Mouse (Mus musculus) midbrain, embryonic 16.5 days (tissue): ENCODE data around the gene Trpm8. TPM values are rescaled to one million over a fixed set of nuclear protein-coding genes. Genes with fewer than 3 reads are reported as not detected.

Experiments used
- ATAC-seq: fragments of 200-750 bp; cut with Nextera tagmentation; 2 replicates; pipeline ENCODE4 v1.8.0; 2017; ENCODE audit warnings: moderate TSS enrichment
- H3K27ac ChIP-seq: fragments of 300-500 bp; sonication (generic); 2 replicates; pipeline ENCODE4 v1.5.1; 2014; ENCODE audit warnings: mild to moderate bottlenecking, low read length, mixed read lengths
- H3K27me3 ChIP-seq: fragments of 300-500 bp; sonication (generic); 2 replicates; pipeline ENCODE4 v1.6.1; 2014; ENCODE audit warnings: low read depth, low read length, mixed read lengths; ENCODE audit not compliant: control insufficient read depth, insufficient read depth
- H3K36me3 ChIP-seq: fragments of 300-500 bp; sonication (generic); 2 replicates; pipeline ENCODE4 v1.6.1; 2014; ENCODE audit warnings: mild to moderate bottlenecking, low read length, moderate library complexity, mixed read lengths; ENCODE audit not compliant: control insufficient read depth, insufficient read depth
- H3K4me1 ChIP-seq: fragments of 300-500 bp; sonication (generic); 2 replicates; pipeline ENCODE4 v1.6.1; 2014; ENCODE audit warnings: mild to moderate bottlenecking, low read length, mixed read lengths; ENCODE audit not compliant: control insufficient read depth, insufficient read depth
- H3K4me2 ChIP-seq: fragments of 300-500 bp; sonication (generic); 2 replicates; pipeline ENCODE4 v1.6.1; 2014; ENCODE audit warnings: mild to moderate bottlenecking, low read length, mixed read lengths
- H3K4me3 ChIP-seq: fragments of 300-500 bp; sonication (generic); 2 replicates; pipeline ENCODE4 v1.5.1; 2014; ENCODE audit warnings: low read depth, mild to moderate bottlenecking, low read length, moderate library complexity, mixed read lengths
- H3K9ac ChIP-seq: fragments of 300-500 bp; sonication (generic); 2 replicates; pipeline ENCODE4 v1.6.1; 2014; ENCODE audit warnings: low read depth, low read length, mixed read lengths
- H3K9me3 ChIP-seq: fragments of 300-500 bp; sonication (generic); replicated peaks from 2 replicates; pipeline ENCODE4 v1.6.1; 2014; ENCODE audit warnings: mild to moderate bottlenecking, low read length, mixed read lengths; ENCODE audit not compliant: control insufficient read depth, poor library complexity, severe bottlenecking
- WGBS: fragments of 180-500 bp; shearing (Covaris S2); extraction: QIAGEN DNeasy Blood & Tissue Kit; methylation state at CpG from one replicate; pipeline ENCODE4 v1.1.7; 2014; 5-methylcytosine and 5-hydroxymethylcytosine counted together
- polyA plus RNA-seq: library from polyadenylated mRNA; unstranded; fragments of >200 nt; fragmentation: Nextera tagmentation; extraction: Ambion mirVana; gene quantifications from 2 replicates; pipeline ENCODE4 v1.2.1, GENCODE M21; 2015

Trpm8 gene
- polyA plus RNA-seq, 1 experiment from 2014 or later = 0.11 TPM

GRCm38 (mm10) chr1:88260114-88260513, 17.3 kb upstream of the Trpm8 start:
- WGBS = 86% methylated on average over 6 of the region's 6 CpGs
- Histone ChIP-seq H3K4me1 (no peaks in the 10 kb centered on the region), H3K36me3 (peaks cover 48% of the 10 kb centered on the region), H3K4me2 (no peak overlapping the region), H3K9me3 (peaks cover 25% of the 10 kb centered on the region), H3K27ac (no peak overlapping the region), H3K4me3 (no peak overlapping the region), H3K27me3 (no peaks in the 10 kb centered on the region), H3K9ac (no peak overlapping the region)
- no peak; the same call in 1 of the 2 replicates for ATAC-seq

GRCm38 (mm10) chr1:88260604-88261377, 16.7 kb upstream of the Trpm8 start:
- H3K4me1 ChIP-seq = no peaks in the 10 kb centered on the region
- no peak for ATAC-seq
- no peak overlapping the region for H3K4me3 ChIP-seq
- peaks cover 18% of the 10 kb centered on the region for H3K9me3 ChIP-seq
- H3K27ac ChIP-seq = no peak overlapping the region
- H3K27me3 ChIP-seq = no peaks in the 10 kb centered on the region
- 84% methylated on average over 10 of the region's 10 CpGs for WGBS
- H3K36me3 ChIP-seq = peaks cover 54% of the 10 kb centered on the region
- no peak overlapping the region for H3K4me2 ChIP-seq
- no peak overlapping the region for H3K9ac ChIP-seq

GRCm38 (mm10) chr1:88261706-88262105, 15.8 kb upstream of the Trpm8 start:
- Histone ChIP-seq H3K36me3 (peaks cover 64% of the 10 kb centered on the region), H3K4me2 (no peak overlapping the region), H3K27ac (no peak overlapping the region), H3K4me1 (no peaks in the 10 kb centered on the region), H3K27me3 (no peaks in the 10 kb centered on the region), H3K4me3 (no peak overlapping the region), H3K9ac (no peak overlapping the region), H3K9me3 (peaks cover 9% of the 10 kb centered on the region)
- ATAC-seq = no peak
- 87% methylated on average over 7 of the region's 7 CpGs for WGBS

GRCm38 (mm10) chr1:88262255-88262654, 15.2 kb upstream of the Trpm8 start:
- peaks cover 69% of the 10 kb centered on the region for H3K36me3 ChIP-seq
- H3K4me1 ChIP-seq = no peaks in the 10 kb centered on the region
- no peak overlapping the region for H3K9ac ChIP-seq
- H3K4me3 ChIP-seq = no peak overlapping the region
- no peak for ATAC-seq
- H3K9me3 ChIP-seq = peaks cover 4% of the 10 kb centered on the region; the same call in 1 of the 2 replicates
- H3K27me3 ChIP-seq = no peaks in the 10 kb centered on the region
- WGBS = 90% methylated on average over 4 of the region's 4 CpGs
- no peak overlapping the region for H3K4me2 ChIP-seq
- H3K27ac ChIP-seq = no peak overlapping the region

GRCm38 (mm10) chr1:88262961-88263360, 14.5 kb upstream of the Trpm8 start:
- H3K4me2 ChIP-seq = no peak overlapping the region
- H3K36me3 ChIP-seq = peaks cover 76% of the 10 kb centered on the region
- 78% methylated on average over 6 of the region's 6 CpGs for WGBS
- no peaks in the 10 kb centered on the region for H3K27me3 ChIP-seq
- no peak for ATAC-seq
- no peak overlapping the region for H3K27ac ChIP-seq
- no peak overlapping the region for H3K9ac ChIP-seq
- no peaks in the 10 kb centered on the region for H3K9me3 ChIP-seq
- no peak overlapping the region for H3K4me3 ChIP-seq
- no peaks in the 10 kb centered on the region for H3K4me1 ChIP-seq

GRCm38 (mm10) chr1:88263778-88264177, 13.7 kb upstream of the Trpm8 start:
- 94% methylated on average over 5 of the region's 5 CpGs for WGBS
- Histone ChIP-seq H3K9me3 (no peaks in the 10 kb centered on the region), H3K4me2 (no peak overlapping the region), H3K27me3 (no peaks in the 10 kb centered on the region), H3K36me3 (peaks cover 84% of the 10 kb centered on the region), H3K4me3 (no peak overlapping the region), H3K9ac (no peak overlapping the region), H3K4me1 (no peaks in the 10 kb centered on the region), H3K27ac (no peak overlapping the region)
- no peak for ATAC-seq

- WGBS = 92% methylated on average over 7 of the region's 7 CpGs
- Histone ChIP-seq H3K4me2 (no peak overlapping the region), H3K27ac (no peak overlapping the region), H3K36me3 (peaks cover 90% of the 10 kb centered on the region), H3K4me3 (no peak overlapping the region), H3K9me3 (no peaks in the 10 kb centered on the region), H3K27me3 (no peaks in the 10 kb centered on the region), H3K9ac (no peak overlapping the region), H3K4me1 (no peaks in the 10 kb centered on the region)
- ATAC-seq = no peak
These were observed 13.1 kb upstream of the Trpm8 start for GRCm38 (mm10) chr1:88264237-88264868.

- no peaks in the 10 kb centered on the region for H3K4me1 ChIP-seq
- peaks cover 93% of the 10 kb centered on the region for H3K36me3 ChIP-seq
- H3K9me3 ChIP-seq = no peaks in the 10 kb centered on the region
- no peak overlapping the region for H3K9ac ChIP-seq
- 82% methylated on average over 4 of the region's 4 CpGs for WGBS
- no peak overlapping the region for H3K4me3 ChIP-seq
- ATAC-seq = no peak
- no peaks in the 10 kb centered on the region for H3K27me3 ChIP-seq
- no peak overlapping the region for H3K4me2 ChIP-seq
- H3K27ac ChIP-seq = no peak overlapping the region
These were observed 12.6 kb upstream of the Trpm8 start for GRCm38 (mm10) chr1:88264869-88265240.

- Histone ChIP-seq H3K27ac (no peak overlapping the region), H3K36me3 (peaks cover 88% of the 10 kb centered on the region), H3K4me3 (no peak overlapping the region), H3K4me2 (no peak overlapping the region), H3K9me3 (no peaks in the 10 kb centered on the region), H3K4me1 (no peaks in the 10 kb centered on the region), H3K27me3 (no peaks in the 10 kb centered on the region), H3K9ac (no peak overlapping the region)
- WGBS = 91% methylated on average over 13 of the region's 13 CpGs
- no peak for ATAC-seq
These were observed 11.3 kb upstream of the Trpm8 start for GRCm38 (mm10) chr1:88266123-88266522.
